16 mouse cellular contexts compared by ENCODE assay signal in genomic region chr9:120914429-120914828, GRCm38 (mm10). TPM values are rescaled to one million over a fixed set of nuclear protein-coding genes. Genes with fewer than 3 reads are reported as not detected.
A peak's percentile ranks its signal among the peaks of the same experiment; 100 is the strongest.
DNase-seq lines count a peak whose midpoint lies in the region; ATAC-seq and TF ChIP-seq lines count a peak whose summit lies in the region.
"Had no signal": no experiment of that assay in that cellular context is flagged by ENCODE, and none has a peak within 500 bp of the region (broad histone marks: within the 10 kb centered on the region; RNA-seq: fewer than 3 reads in every experiment).

No protein-coding gene starts in this region.

- H3K9ac ChIP-seq in heart, embryonic 12.5 days, result no peak overlapping the region
- no peak overlapping the region for H3K9ac ChIP-seq in kidney, embryonic 16.5 days (replicated peaks; ENCODE audit: low read length)
- no peak overlapping the region for H3K9ac ChIP-seq in intestine, embryonic 15.5 days
- H3K9ac ChIP-seq: embryonic facial prominence, embryonic 15.5 days; hindbrain, embryonic 13.5 days; limb, embryonic 15.5 days had no signal

- TF ChIP-seq CTCF in E14TG2a.4 (conservative IDR thresholded peaks at IDR 0.05; ENCODE audit: low read length), result no peak

- 74% methylated on average over 4 of the region's 4 CpGs for WGBS in heart, embryonic 12.5 days
- WGBS in kidney, embryonic 16.5 days, result 84% methylated on average over 4 of the region's 4 CpGs
- 89% methylated on average over 4 of the region's 4 CpGs for WGBS in intestine, embryonic 15.5 days

- ATAC-seq in heart, embryonic 12.5 days (ENCODE audit: insufficient number of reproducible peaks, low FRiP score), result no peak
- ATAC-seq in kidney, embryonic 16.5 days (ENCODE audit: low FRiP score, low TSS enrichment), result no peak
- no peak for ATAC-seq in intestine, embryonic 15.5 days
- ATAC-seq in inflammation-experienced regulatory T-cells, adult 6 months, result no peak
- ATAC-seq: midbrain, embryonic 16.5 days had no signal

- H3K4me1 ChIP-seq in heart, embryonic 12.5 days (replicated peaks), result peaks cover 15% of the 10 kb centered on the region
- H3K4me1 ChIP-seq in kidney, embryonic 16.5 days (ENCODE audit: insufficient read depth, low read length), result peaks cover 15% of the 10 kb centered on the region; the same call in 1 of the 2 replicates
- peaks cover 73% of the 10 kb centered on the region for H3K4me1 ChIP-seq in E14TG2a.4 (replicated peaks; ENCODE audit: low read depth, low read length)
- peaks cover 12% of the 10 kb centered on the region for H3K4me1 ChIP-seq in intestine, embryonic 15.5 days (replicated peaks)

- H3K27me3 ChIP-seq in heart, embryonic 12.5 days (replicated peaks), result no peaks in the 10 kb centered on the region
- no peaks in the 10 kb centered on the region for H3K27me3 ChIP-seq in kidney, embryonic 16.5 days (ENCODE audit: insufficient read depth, low read length)
- H3K27me3 ChIP-seq in E14TG2a.4 (ENCODE audit: insufficient read depth, low read length), result no peaks in the 10 kb centered on the region
- no peaks in the 10 kb centered on the region for H3K27me3 ChIP-seq in intestine, embryonic 15.5 days (replicated peaks)
- H3K27me3 ChIP-seq: embryonic facial prominence, embryonic 15.5 days; hindbrain, embryonic 13.5 days; limb, embryonic 15.5 days had no signal

- no peaks in the 10 kb centered on the region for H3K9me3 ChIP-seq in heart, embryonic 12.5 days (replicated peaks)
- peaks cover 3% of the 10 kb centered on the region; the same call in 1 of the 2 replicates for H3K9me3 ChIP-seq in kidney, embryonic 16.5 days (ENCODE audit: low read length)
- no peaks in the 10 kb centered on the region for H3K9me3 ChIP-seq in E14TG2a.4 (ENCODE audit: low read length)
- 0 out of 2 replicates have a peak, but pooled peaks cover 3% of the 10 kb centered on the region for H3K9me3 ChIP-seq in intestine, embryonic 15.5 days
- H3K9me3 ChIP-seq: embryonic facial prominence, embryonic 15.5 days; hindbrain, embryonic 13.5 days; limb, embryonic 15.5 days had no signal

- DNase-seq in heart, postnatal 4 days, result no peak
- DNase-seq in kidney, postnatal 36 days, result no peak
- no peak for DNase-seq in layer of hippocampus, adult 11-12 months (ENCODE audit: low spot score)
- DNase-seq: cerebellum, adult 18-20 months; gastrocnemius, postnatal 36 days; right cerebral cortex, postnatal 25 days had no signal

- H3K36me3 ChIP-seq in heart, embryonic 12.5 days, result no peaks in the 10 kb centered on the region
- H3K36me3 ChIP-seq in kidney, embryonic 16.5 days (ENCODE audit: insufficient read depth, low read length), result no peaks in the 10 kb centered on the region
- H3K36me3 ChIP-seq in E14TG2a.4 (ENCODE audit: insufficient read depth, low read length), result no peaks in the 10 kb centered on the region
- H3K36me3 ChIP-seq in intestine, embryonic 15.5 days, result no peaks in the 10 kb centered on the region
- H3K36me3 ChIP-seq: embryonic facial prominence, embryonic 15.5 days; G1E; hindbrain, embryonic 13.5 days; limb, embryonic 15.5 days had no signal

- peak overlapping the region; percentile 31 for H3K27ac ChIP-seq in heart, embryonic 12.5 days (ENCODE audit: poor library complexity, severe bottlenecking)
- H3K27ac ChIP-seq in kidney, embryonic 16.5 days (ENCODE audit: low read length), result peak overlapping the region; percentile 43; the same call in 1 of the 2 replicates
- 0 out of 2 replicates have a peak overlapping the region, but pooled peaks have one; percentile 4 for H3K27ac ChIP-seq in intestine, embryonic 15.5 days
- H3K27ac ChIP-seq: embryonic facial prominence, embryonic 15.5 days; hindbrain, embryonic 13.5 days; limb, embryonic 15.5 days had no signal

- H3K4me2 ChIP-seq in heart, embryonic 12.5 days, result no peak overlapping the region
- H3K4me2 ChIP-seq in kidney, embryonic 16.5 days (replicated peaks; ENCODE audit: low read depth, low read length), result no peak overlapping the region
- H3K4me2 ChIP-seq in intestine, embryonic 15.5 days (replicated peaks), result no peak overlapping the region
- H3K4me2 ChIP-seq: embryonic facial prominence, embryonic 15.5 days; hindbrain, embryonic 13.5 days; limb, embryonic 15.5 days had no signal

- no peak overlapping the region for H3K4me3 ChIP-seq in heart, embryonic 12.5 days
- H3K4me3 ChIP-seq in kidney, embryonic 16.5 days (ENCODE audit: low read length), result no peak overlapping the region
- peak overlapping the region; percentile 61 for H3K4me3 ChIP-seq in E14TG2a.4 (replicated peaks; ENCODE audit: low read length)
- no peak overlapping the region for H3K4me3 ChIP-seq in intestine, embryonic 15.5 days (replicated peaks)
- H3K4me3 ChIP-seq: embryonic facial prominence, embryonic 15.5 days; hindbrain, embryonic 13.5 days; limb, embryonic 15.5 days had no signal

RNA-seq across cellular contexts. Expression of gene Ctnnb1, which starts 14.6 kb away (rescaled TPM):
- 397 and 414 TPM in 2 replicates for polyA plus RNA-seq in heart, embryonic 12.5 days (2016; fragmentation: Nextera tagmentation; extraction: Ambion mirVana)
- total RNA-seq in heart, postnatal 4 days (2021), result 100 to 1,000 TPM; 632 to 676 TPM
- polyA plus RNA-seq in kidney, embryonic 16.5 days (2015; fragmentation: Nextera tagmentation; extraction: Ambion mirVana), result 639 and 663 TPM in 2 replicates
- 474 and 475 TPM in 2 replicates for polyA plus RNA-seq in intestine, embryonic 15.5 days (2015; fragmentation: Nextera tagmentation; extraction: Ambion mirVana)
- 10 to 100 TPM; 64.5 to 97.0 (median 82.2) TPM for polyA plus RNA-seq in inflammation-experienced regulatory T-cells, adult 6 months (2017; shearing (Covaris generic))
